Comparison of ENCODE assay signal across 24 mouse cellular contexts in genomic region chr2:43749321-43749720, GRCm38 (mm10). TPM values are rescaled to one million over a fixed set of nuclear protein-coding genes. Genes with fewer than 3 reads are reported as not detected.
A peak's percentile ranks its signal among the peaks of the same experiment; 100 is the strongest.
DNase-seq lines count a peak whose midpoint lies in the region; ATAC-seq and TF ChIP-seq lines count a peak whose summit lies in the region.
"Had no signal": no experiment of that assay in that cellular context is flagged by ENCODE, and none has a peak within 500 bp of the region (broad histone marks: within the 10 kb centered on the region; RNA-seq: fewer than 3 reads in every experiment).

No protein-coding gene starts in this region.

- ATAC-seq in heart, postnatal 0 days (ENCODE audit: insufficient read depth, low read depth) = no peak
- ATAC-seq in liver, postnatal 0 days = no peak
- no peak for ATAC-seq in hindbrain, postnatal 0 days
- ATAC-seq: forebrain, embryonic 13.5 days; midbrain, embryonic 13.5 days had no signal

- 50% methylated on average over 3 of the region's 3 CpGs for WGBS in heart, postnatal 0 days
- WGBS in liver, postnatal 0 days (ENCODE audit: insufficient replicate concordance) = 31% methylated on average over 3 of the region's 3 CpGs
- 80% methylated on average over 3 of the region's 3 CpGs for WGBS in hindbrain, postnatal 0 days

- H3K9me3 ChIP-seq in heart, postnatal 0 days (replicated peaks; ENCODE audit: control insufficient read depth, low read length) = no peaks in the 10 kb centered on the region
- no peaks in the 10 kb centered on the region for H3K9me3 ChIP-seq in liver, postnatal 0 days (ENCODE audit: low read length)
- no peaks in the 10 kb centered on the region for H3K9me3 ChIP-seq in hindbrain, postnatal 0 days (ENCODE audit: low read length)
- H3K9me3 ChIP-seq: forebrain, embryonic 13.5 days; limb, embryonic 13.5 days; lung, embryonic 15.5 days; midbrain, embryonic 13.5 days; neural tube, embryonic 12.5 days had no signal

- no peak for DNase-seq in heart, postnatal 0 days (ENCODE audit: low spot score)
- DNase-seq in heart, postnatal 25 days (ENCODE audit: low spot score) = no peak
- DNase-seq in A20 (ENCODE audit: low read depth, low spot score) = peak; percentile 51
- DNase-seq in liver, postnatal 0 days = no peak
- DNase-seq in frontal cortex, postnatal 10 days (ENCODE audit: low spot score in 2 of 2) = no peak
- DNase-seq in hindbrain, postnatal 0 days (ENCODE audit: low spot score) = no peak
- DNase-seq in gastrocnemius, adult 2 months = no peak
- DNase-seq: adrenal gland, postnatal 10 days; cerebellum, adult 9-10 months; heart, postnatal 36 days; kidney, adult 8-10 months; kidney, postnatal 14 days; lung, postnatal 4 days; retina, postnatal 1 day; right cerebral cortex, postnatal 25 days; spleen, adult 18-20 months had no signal

- peak overlapping the region; percentile 31; the same call in 1 of the 2 replicates for H3K4me2 ChIP-seq in heart, postnatal 0 days (ENCODE audit: low read depth, low read length)
- H3K4me2 ChIP-seq in liver, postnatal 0 days (ENCODE audit: low read depth, low read length) = peak overlapping the region; percentile 66
- H3K4me2 ChIP-seq in hindbrain, postnatal 0 days (ENCODE audit: low read depth, low read length) = no peak overlapping the region
- H3K4me2 ChIP-seq: forebrain, embryonic 13.5 days; heart, embryonic 11.5 days; hindbrain, embryonic 14.5 days; limb, embryonic 13.5 days; lung, embryonic 15.5 days; midbrain, embryonic 13.5 days; neural tube, embryonic 12.5 days had no signal

- no peaks in the 10 kb centered on the region for H3K36me3 ChIP-seq in heart, postnatal 0 days (replicated peaks; ENCODE audit: control insufficient read depth, insufficient read depth, low read length)
- no peaks in the 10 kb centered on the region for H3K36me3 ChIP-seq in liver, postnatal 0 days (replicated peaks; ENCODE audit: insufficient read depth, low read length)
- no peaks in the 10 kb centered on the region for H3K36me3 ChIP-seq in hindbrain, postnatal 0 days (ENCODE audit: insufficient read depth, low read length)
- H3K36me3 ChIP-seq: limb, embryonic 13.5 days; lung, embryonic 15.5 days; midbrain, embryonic 13.5 days; neural tube, embryonic 12.5 days had no signal

- no peak for TF ChIP-seq CTCF in heart, postnatal 0 days (IDR thresholded peaks at IDR 0.05; ENCODE audit: low read depth)
- no peak for TF ChIP-seq CTCF in bone marrow macrophage, adult 2 months (IDR thresholded peaks at IDR 0.05; ENCODE audit: low read depth, low read length)
- no peak for TF ChIP-seq CTCF in liver, postnatal 0 days (IDR thresholded peaks at IDR 0.05; ENCODE audit: low read depth)
- no peak for TF ChIP-seq CTCF in hindbrain, postnatal 0 days (IDR thresholded peaks at IDR 0.05; ENCODE audit: low read depth)
- TF ChIP-seq CTCF in gastrocnemius, adult 2 months (IDR thresholded peaks at IDR 0.05) = no peak

- no peak overlapping the region for H3K9ac ChIP-seq in heart, postnatal 0 days (replicated peaks; ENCODE audit: low read depth, low read length)
- 0 out of 2 replicates have a peak overlapping the region, but pooled peaks have one; percentile 32 for H3K9ac ChIP-seq in liver, postnatal 0 days (replicated peaks)
- H3K9ac ChIP-seq in hindbrain, postnatal 0 days (replicated peaks; ENCODE audit: low read length) = no peak overlapping the region
- H3K9ac ChIP-seq: forebrain, embryonic 13.5 days; hindbrain, embryonic 14.5 days; limb, embryonic 13.5 days; lung, embryonic 15.5 days; midbrain, embryonic 13.5 days; neural tube, embryonic 12.5 days had no signal

- H3K27ac ChIP-seq in heart, postnatal 0 days (ENCODE audit: low read depth) = no peak overlapping the region
- peak overlapping the region; percentile 30; the same call in 1 of the 2 replicates for H3K27ac ChIP-seq in bone marrow macrophage, adult 2 months (ENCODE audit: insufficient read depth, low read depth, low read length)
- H3K27ac ChIP-seq in liver, postnatal 0 days (ENCODE audit: low read depth) = no peak overlapping the region; the same call in 1 of the 2 replicates
- no peak overlapping the region for H3K27ac ChIP-seq in hindbrain, postnatal 0 days
- H3K27ac ChIP-seq in gastrocnemius, adult 2 months = no peak overlapping the region
- H3K27ac ChIP-seq: forebrain, embryonic 13.5 days; hindbrain, embryonic 14.5 days; limb, embryonic 13.5 days; lung, embryonic 15.5 days; midbrain, embryonic 13.5 days; neural tube, embryonic 12.5 days had no signal

- no peak overlapping the region for H3K4me3 ChIP-seq in heart, postnatal 0 days (ENCODE audit: low read depth, low read length)
- peak overlapping the region; percentile 44 for H3K4me3 ChIP-seq in bone marrow macrophage, adult 2 months (ENCODE audit: insufficient read depth, low read length)
- H3K4me3 ChIP-seq in liver, postnatal 0 days (ENCODE audit: low read depth, low read length) = peak overlapping the region; percentile 33
- H3K4me3 ChIP-seq in hindbrain, postnatal 0 days (ENCODE audit: low read length) = no peak overlapping the region
- no peak overlapping the region for H3K4me3 ChIP-seq in gastrocnemius, adult 2 months
- H3K4me3 ChIP-seq: forebrain, embryonic 13.5 days; limb, embryonic 13.5 days; lung, embryonic 15.5 days; midbrain, embryonic 13.5 days; neural tube, embryonic 12.5 days had no signal

- TF ChIP-seq POLR2A in bone marrow macrophage, adult 2 months (IDR thresholded peaks at IDR 0.05; ENCODE audit: borderline replicate concordance, low read depth, low read length) = no peak

- no peaks in the 10 kb centered on the region for H3K27me3 ChIP-seq in heart, postnatal 0 days (ENCODE audit: control insufficient read depth, insufficient read depth, low read length)
- H3K27me3 ChIP-seq in liver, postnatal 0 days (ENCODE audit: insufficient read depth, low read length) = no peaks in the 10 kb centered on the region
- H3K27me3 ChIP-seq in hindbrain, postnatal 0 days (ENCODE audit: insufficient read depth, low read length) = no peaks in the 10 kb centered on the region
- H3K27me3 ChIP-seq: forebrain, embryonic 13.5 days; limb, embryonic 13.5 days; lung, embryonic 15.5 days; midbrain, embryonic 13.5 days; neural tube, embryonic 12.5 days had no signal

- TF ChIP-seq EP300 in heart, postnatal 0 days (IDR thresholded peaks at IDR 0.05; ENCODE audit: low read depth) = no peak
- no peak for TF ChIP-seq EP300 in liver, postnatal 0 days (IDR thresholded peaks at IDR 0.05; ENCODE audit: low read depth)

- intact Hi-C loops in heart, postnatal 25 days (cut with DNase I) = no loop called here
- intact Hi-C loops in gastrocnemius, adult 2 months (cut with DNase I) = no loop called here

- no peaks in the 10 kb centered on the region for H3K4me1 ChIP-seq in heart, postnatal 0 days (ENCODE audit: control insufficient read depth, insufficient read depth)
- H3K4me1 ChIP-seq in bone marrow macrophage, adult 2 months (ENCODE audit: control insufficient read depth, insufficient read depth, low read length) = peaks cover 29% of the 10 kb centered on the region
- H3K4me1 ChIP-seq in liver, postnatal 0 days (ENCODE audit: insufficient read depth) = peaks cover 4% of the 10 kb centered on the region; the same call in 1 of the 2 replicates
- H3K4me1 ChIP-seq in hindbrain, postnatal 0 days (ENCODE audit: insufficient read depth, low read length) = no peaks in the 10 kb centered on the region
- H3K4me1 ChIP-seq: forebrain, embryonic 13.5 days; limb, embryonic 13.5 days; lung, embryonic 15.5 days; midbrain, embryonic 13.5 days; neural tube, embryonic 12.5 days had no signal

RNA-seq across cellular contexts. Expression of gene Arhgap15, which starts 0.7 kb away (rescaled TPM):
- total RNA-seq in heart, postnatal 0 days (2014; rRNA removed; ENCODE audit: low replicate concordance) = 1.7 and 2.2 TPM in 2 replicates
- 0.46 and 0.55 TPM in 2 replicates for polyA plus RNA-seq in heart, postnatal 0 days (2015; fragmentation: Nextera tagmentation; extraction: Ambion mirVana)
- total RNA-seq in heart, postnatal 25 days (2021) = under 1 TPM; 0.42 to 0.92 TPM
- polyA plus RNA-seq in bone marrow macrophage, adult 2 months (2012; ENCODE audit: insufficient read depth, insufficient read length, missing spikeins) = 42.7 and 43.7 TPM in 2 replicates
- polyA plus RNA-seq in liver, postnatal 0 days (2015; fragmentation: Nextera tagmentation; extraction: Ambion mirVana) = 5.3 and 6.3 TPM in 2 replicates
- total RNA-seq in hindbrain, postnatal 0 days (2014; rRNA removed) = 2.0 and 2.7 TPM in 2 replicates
- 4.0 and 4.3 TPM in 2 replicates for polyA plus RNA-seq in hindbrain, postnatal 0 days (2015; fragmentation: Nextera tagmentation; extraction: Ambion mirVana)
- total RNA-seq in gastrocnemius, adult 2 months (2021) = under 1 TPM; 0.64 to 0.74 TPM

Comparison
In these comparisons a context has a peak if more than half of its experiments do, and no peak if none do; other contexts are left out.
1. H3K4me3 ChIP-seq: peak in bone marrow macrophage, adult 2 months (single experiment) and liver, postnatal 0 days (single experiment); none in heart, postnatal 0 days (single experiment), hindbrain, postnatal 0 days (single experiment) and gastrocnemius, adult 2 months (single experiment).